Mouse (Mus musculus) liver, embryonic 15.5 days (tissue): ENCODE measurements around the gene Zmym3. TPM values are rescaled to one million over a fixed set of nuclear protein-coding genes. Genes with fewer than 3 reads are reported as not detected.

Source experiments
- ATAC-seq: fragments of 200-750 bp; cut with Nextera tagmentation; 2 replicates; pipeline ENCODE4 v1.8.0; 2017; ENCODE audit warnings: moderate number of reproducible peaks, mild to moderate bottlenecking, moderate library complexity; ENCODE audit not compliant: insufficient read depth
- H3K27ac ChIP-seq: fragments of 300-500 bp; sonication (generic); replicated peaks from 2 replicates; pipeline ENCODE4 v1.5.1; 2015; ENCODE audit warnings: mild to moderate bottlenecking, inconsistent platforms
- H3K27me3 ChIP-seq: fragments of 300-500 bp; sonication (generic); 2 replicates; pipeline ENCODE4 v1.6.1; 2015; ENCODE audit warnings: mild to moderate bottlenecking, inconsistent platforms
- H3K36me3 ChIP-seq: fragments of 300-500 bp; sonication (generic); replicated peaks from 2 replicates; pipeline ENCODE4 v1.6.1; 2015; ENCODE audit warnings: moderate library complexity, mild to moderate bottlenecking, inconsistent platforms
- H3K4me1 ChIP-seq: fragments of 300-500 bp; sonication (generic); replicated peaks from 2 replicates; pipeline ENCODE4 v1.6.1; 2015; ENCODE audit warnings: inconsistent platforms
- H3K4me2 ChIP-seq: fragments of 300-500 bp; sonication (generic); 2 replicates; pipeline ENCODE4 v1.6.1; 2015; ENCODE audit warnings: moderate library complexity, mild to moderate bottlenecking, inconsistent platforms
- H3K4me3 ChIP-seq: fragments of 300-500 bp; sonication (generic); replicated peaks from 2 replicates; pipeline ENCODE4 v1.5.1; 2015; ENCODE audit warnings: mild to moderate bottlenecking, inconsistent platforms
- H3K9ac ChIP-seq: fragments of 300-500 bp; sonication (generic); 2 replicates; pipeline ENCODE4 v1.6.1; 2015; ENCODE audit warnings: moderate library complexity, mild to moderate bottlenecking, inconsistent platforms
- H3K9me3 ChIP-seq: fragments of 300-500 bp; sonication (generic); replicated peaks from 2 replicates; pipeline ENCODE4 v1.6.1; 2016; ENCODE audit warnings: inconsistent platforms
- WGBS: fragments of 180-500 bp; shearing (Covaris S2); methylation state at CpG from one replicate; pipeline ENCODE4 v1.1.7; 2015; ENCODE audit warnings: mixed read lengths; ENCODE audit not compliant: insufficient replicate concordance; 5-methylcytosine and 5-hydroxymethylcytosine counted together
- polyA plus RNA-seq: library from polyadenylated mRNA; unstranded; fragments of >200 nt; fragmentation: Nextera tagmentation; extraction: Ambion mirVana; gene quantifications from 2 replicates; pipeline ENCODE4 v1.2.1, GENCODE M21; 2015

Gene Zmym3
- polyA plus RNA-seq, 1 experiment from 2014 or later, result 8.3 TPM

DNA sequence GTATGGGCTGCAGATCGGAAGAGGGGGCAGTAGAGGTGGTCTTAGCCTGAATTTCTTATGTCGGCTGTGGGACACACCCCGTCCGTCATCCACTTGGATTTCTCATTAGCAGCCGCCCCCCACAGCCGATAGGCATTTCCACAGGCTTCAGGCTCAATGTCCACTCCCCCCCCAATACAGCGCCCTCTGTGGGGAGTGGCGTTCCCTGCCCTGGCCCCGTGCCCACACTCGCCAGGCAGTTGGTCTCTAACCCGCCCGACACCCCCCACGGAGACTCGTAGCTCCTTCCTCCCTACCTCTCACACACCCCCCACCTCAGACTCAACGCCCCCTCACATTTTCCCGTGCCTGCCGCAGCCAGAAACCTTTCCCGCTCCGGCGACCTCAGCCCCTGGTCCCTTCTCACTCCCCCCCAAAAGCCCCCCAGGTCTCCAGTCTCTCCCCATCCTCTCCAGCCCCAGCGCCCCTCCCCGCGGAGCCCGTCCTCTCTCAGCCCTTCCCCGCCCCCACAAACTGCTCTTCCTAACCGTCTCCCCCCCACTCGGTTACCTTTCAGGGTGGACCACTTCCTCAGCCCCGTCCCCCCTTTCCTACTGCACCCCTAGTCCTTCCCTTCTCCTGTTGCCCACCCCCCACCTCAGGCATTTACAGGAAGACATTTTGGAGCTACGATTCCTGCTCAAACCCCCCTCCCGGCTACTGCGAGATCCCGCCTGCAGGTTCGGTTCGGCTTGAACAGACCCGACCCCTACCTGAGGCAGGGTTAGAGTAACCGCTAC lies 1.5 kb downstream of the Zmym3 start:
- Histone ChIP-seq H3K36me3 (no peaks in the 10 kb centered on the region), H3K9ac (peak overlapping the region; percentile 49), H3K27me3 (no peaks in the 10 kb centered on the region), H3K4me3 (peak overlapping the region; percentile 65), H3K4me1 (peaks cover 16% of the 10 kb centered on the region; the same call in 1 of the 2 replicates), H3K27ac (peak overlapping the region; percentile 9; the same call in 1 of the 2 replicates), H3K4me2 (peak overlapping the region; percentile 77), H3K9me3 (no peaks in the 10 kb centered on the region)
- 0 out of 2 replicates have a peak, but pooled peaks have one; percentile 8 for ATAC-seq
- 19% methylated on average over 36 of the region's 36 CpGs for WGBS

DNA sequence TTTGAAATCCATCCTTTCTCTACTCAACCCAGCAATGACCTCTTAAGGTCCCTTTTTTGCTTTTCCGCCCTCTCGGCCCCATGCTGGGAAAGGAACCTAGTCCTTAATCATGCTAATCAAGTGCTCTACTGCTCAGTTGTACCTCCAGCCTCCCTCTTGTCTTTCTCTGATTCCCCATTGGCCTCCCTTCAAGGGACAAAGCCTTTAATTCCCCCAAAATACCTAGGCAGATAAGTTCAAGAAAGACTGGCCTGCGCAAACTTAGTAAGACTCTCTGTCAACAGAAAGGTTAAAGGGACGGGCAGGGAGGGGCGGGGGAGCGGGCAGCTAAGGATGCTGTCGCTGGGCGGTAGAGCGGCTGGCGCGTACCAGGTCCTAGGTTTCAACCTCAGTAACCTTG lies 24.2 kb downstream of the Zmym3 start:
- no peak for ATAC-seq
- H3K9me3 ChIP-seq, result no peaks in the 10 kb centered on the region
- H3K27ac ChIP-seq, result no peak overlapping the region
- H3K9ac ChIP-seq, result no peak overlapping the region
- H3K36me3 ChIP-seq, result no peaks in the 10 kb centered on the region
- no peak overlapping the region for H3K4me2 ChIP-seq
- H3K4me3 ChIP-seq, result no peak overlapping the region
- 44% methylated on average over 11 of the region's 11 CpGs for WGBS
- peaks cover 27% of the 10 kb centered on the region for H3K27me3 ChIP-seq
- H3K4me1 ChIP-seq, result no peaks in the 10 kb centered on the region

DNA sequence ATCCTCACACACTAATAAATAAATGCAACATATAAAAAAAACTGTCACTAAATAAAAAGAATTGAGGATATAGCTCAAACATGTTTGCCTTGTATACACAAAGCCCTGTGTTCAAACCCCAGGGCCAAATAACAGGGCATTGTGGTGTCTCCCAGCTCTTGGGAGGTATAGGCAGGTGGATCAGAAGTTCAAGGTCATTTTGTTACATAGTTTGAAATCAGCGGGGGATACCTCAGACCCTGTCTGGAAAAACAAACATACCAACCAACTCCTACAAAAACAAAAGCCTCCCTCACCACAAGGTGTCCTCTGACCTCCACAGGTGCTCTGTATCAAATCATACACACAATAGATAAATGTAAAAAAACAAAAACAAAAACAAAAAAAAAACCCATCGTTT lies 26.3 kb downstream of the Zmym3 start:
- 42% methylated on average over 2 of the region's 2 CpGs for WGBS
- no peak overlapping the region for H3K27ac ChIP-seq
- H3K9me3 ChIP-seq, result no peaks in the 10 kb centered on the region
- no peak overlapping the region for H3K4me3 ChIP-seq
- no peaks in the 10 kb centered on the region for H3K36me3 ChIP-seq
- no peak overlapping the region for H3K9ac ChIP-seq
- no peak overlapping the region for H3K4me2 ChIP-seq
- no peaks in the 10 kb centered on the region for H3K4me1 ChIP-seq
- ATAC-seq, result no peak
- peaks cover 27% of the 10 kb centered on the region for H3K27me3 ChIP-seq

DNA sequence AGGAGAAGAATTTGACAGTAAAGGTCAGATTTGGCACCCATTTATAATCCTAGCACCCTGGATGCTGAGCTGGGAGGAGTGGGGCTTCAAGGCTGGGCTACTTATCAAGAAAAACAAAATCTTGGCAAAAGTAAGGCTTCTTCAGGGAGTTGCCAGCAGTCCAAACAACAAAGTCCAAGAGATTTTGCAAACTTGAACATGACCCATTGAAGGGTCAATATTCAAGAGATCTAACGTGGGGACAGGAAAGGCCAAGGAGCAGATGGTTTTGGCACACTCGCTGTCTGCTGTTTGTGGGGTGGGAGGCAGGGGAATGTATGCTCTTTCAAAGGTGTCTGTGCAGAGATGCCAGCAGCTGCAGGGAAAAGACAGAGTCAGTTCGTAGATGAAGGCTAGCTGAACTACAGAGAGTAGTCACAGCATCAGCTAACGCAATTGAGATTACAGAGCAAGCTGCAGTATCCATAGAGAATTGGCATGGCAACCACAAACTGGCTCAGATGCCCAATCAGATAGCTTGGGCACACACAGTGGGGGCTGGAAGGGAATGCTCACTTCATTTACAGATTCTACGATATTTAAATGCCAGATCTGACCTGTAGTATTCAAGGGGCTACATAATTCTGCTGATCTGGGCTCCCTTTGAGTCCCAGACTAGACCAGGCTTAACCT lies 31.6 kb downstream of the Zmym3 start:
- H3K27ac ChIP-seq, result no peak overlapping the region
- H3K27me3 ChIP-seq, result peaks cover 27% of the 10 kb centered on the region
- no peak overlapping the region for H3K9ac ChIP-seq
- no peak overlapping the region for H3K4me3 ChIP-seq
- WGBS, result 53% methylated on average over 5 of the region's 5 CpGs
- no peaks in the 10 kb centered on the region for H3K36me3 ChIP-seq
- ATAC-seq, result no peak
- H3K4me1 ChIP-seq, result no peaks in the 10 kb centered on the region
- no peak overlapping the region for H3K4me2 ChIP-seq
- H3K9me3 ChIP-seq, result no peaks in the 10 kb centered on the region

DNA sequence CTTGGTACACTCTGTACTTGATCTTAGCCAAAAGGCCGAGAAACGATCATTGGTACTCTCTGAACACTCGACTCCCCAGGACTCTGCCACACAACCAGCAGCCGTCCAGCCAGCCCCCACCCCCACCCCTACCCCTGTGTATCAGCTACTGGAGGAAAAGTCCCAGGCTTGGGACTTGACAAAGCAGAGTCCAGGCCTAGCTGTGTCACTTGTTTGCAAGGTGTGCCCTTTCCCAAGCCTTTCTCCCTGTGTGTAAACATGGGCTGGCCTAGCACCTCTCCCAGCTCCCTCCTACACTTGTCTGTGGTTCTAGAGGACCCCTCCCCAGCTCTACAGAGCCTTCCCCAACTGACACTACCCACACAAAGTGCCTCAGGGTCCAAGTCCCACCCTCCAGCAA lies 34.4 kb downstream of the Zmym3 start:
- Histone ChIP-seq H3K27ac (no peak overlapping the region), H3K4me3 (no peak overlapping the region), H3K9ac (no peak overlapping the region), H3K36me3 (no peaks in the 10 kb centered on the region), H3K4me1 (no peaks in the 10 kb centered on the region), H3K4me2 (no peak overlapping the region), H3K9me3 (no peaks in the 10 kb centered on the region), H3K27me3 (peaks cover 51% of the 10 kb centered on the region)
- 35% methylated on average over 4 of the region's 4 CpGs for WGBS
- ATAC-seq, result 0 out of 2 replicates have a peak, but pooled peaks have one; percentile 34

DNA sequence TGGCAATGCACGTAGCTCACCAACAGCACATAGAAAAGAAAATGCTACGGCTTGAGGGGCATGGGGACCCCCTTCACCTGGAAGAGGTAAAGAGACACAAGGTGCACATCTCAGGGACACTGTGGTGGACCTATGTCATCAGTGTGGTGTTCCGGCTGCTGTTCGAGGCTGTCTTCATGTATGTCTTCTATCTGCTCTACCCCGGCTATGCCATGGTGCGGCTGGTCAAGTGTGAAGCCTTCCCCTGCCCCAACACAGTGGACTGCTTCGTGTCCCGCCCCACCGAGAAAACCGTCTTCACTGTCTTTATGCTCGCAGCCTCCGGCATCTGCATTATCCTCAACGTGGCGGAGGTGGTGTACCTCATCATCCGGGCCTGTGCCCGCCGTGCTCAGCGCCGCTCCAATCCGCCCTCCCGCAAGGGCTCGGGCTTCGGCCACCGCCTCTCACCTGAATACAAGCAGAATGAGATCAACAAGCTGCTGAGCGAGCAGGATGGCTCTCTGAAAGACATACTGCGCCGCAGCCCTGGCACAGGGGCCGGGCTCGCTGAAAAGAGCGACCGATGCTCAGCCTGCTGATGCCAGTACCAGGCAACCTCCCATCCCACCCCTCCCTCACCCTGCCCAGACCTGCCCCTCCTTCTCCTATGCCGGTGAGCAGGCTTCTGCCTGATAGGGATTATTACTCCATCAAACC lies 36.1 kb downstream of the Zmym3 start:
- Histone ChIP-seq H3K36me3 (no peaks in the 10 kb centered on the region), H3K9me3 (no peaks in the 10 kb centered on the region), H3K9ac (no peak overlapping the region), H3K4me1 (no peaks in the 10 kb centered on the region), H3K27me3 (peaks cover 51% of the 10 kb centered on the region), H3K4me3 (no peak overlapping the region), H3K4me2 (no peak overlapping the region), H3K27ac (no peak overlapping the region)
- 20% methylated on average over 32 of the region's 32 CpGs for WGBS
- no peak for ATAC-seq

DNA sequence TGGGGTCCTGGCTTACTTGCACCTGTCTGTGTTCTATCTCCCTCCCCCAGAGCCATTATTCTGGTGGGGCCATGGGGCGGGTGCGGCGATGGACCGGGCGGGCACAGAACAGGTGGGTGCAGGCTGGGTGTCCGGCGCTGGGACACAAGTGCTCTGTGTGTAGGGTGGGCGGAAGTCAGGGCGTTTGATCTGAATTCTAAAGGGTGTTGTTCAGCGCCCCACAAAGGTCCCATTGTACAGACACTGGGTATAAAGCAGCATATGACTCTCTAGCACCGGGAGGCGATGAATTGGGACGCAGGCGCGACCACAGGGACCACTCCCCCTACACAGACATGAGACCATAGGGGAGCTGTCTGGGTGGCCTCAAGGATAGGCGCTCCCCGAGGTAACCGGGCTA lies 37.2 kb downstream of the Zmym3 start:
- Histone ChIP-seq H3K27me3 (peaks cover 53% of the 10 kb centered on the region), H3K27ac (no peak overlapping the region), H3K4me3 (no peak overlapping the region), H3K36me3 (no peaks in the 10 kb centered on the region), H3K9ac (no peak overlapping the region), H3K4me2 (no peak overlapping the region), H3K9me3 (no peaks in the 10 kb centered on the region), H3K4me1 (no peaks in the 10 kb centered on the region)
- no peak for ATAC-seq
- WGBS, result 43% methylated on average over 18 of the region's 18 CpGs

DNA sequence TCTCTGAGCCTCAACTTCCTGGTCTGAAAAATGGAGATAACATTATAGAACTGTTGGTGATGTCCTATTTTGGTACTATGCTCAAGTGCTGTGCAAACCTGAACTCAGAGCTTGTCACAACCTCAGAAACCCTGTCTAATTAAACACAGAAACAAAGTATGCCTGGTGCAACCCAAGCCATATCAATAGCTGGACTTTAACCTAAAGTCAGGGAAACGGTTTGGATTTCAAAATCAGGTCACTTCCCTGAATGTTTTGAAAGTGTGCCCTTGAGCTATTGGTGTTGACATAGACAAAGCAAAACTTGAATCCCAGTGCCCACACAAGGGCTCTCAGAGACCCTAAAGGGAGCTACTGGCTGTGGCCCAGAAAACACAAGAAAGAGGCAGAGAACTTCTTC lies 40.9 kb downstream of the Zmym3 start:
- Histone ChIP-seq H3K36me3 (no peaks in the 10 kb centered on the region), H3K27ac (no peak overlapping the region), H3K4me3 (no peak overlapping the region), H3K4me1 (no peaks in the 10 kb centered on the region; the same call in 1 of the 2 replicates), H3K9ac (no peak overlapping the region), H3K9me3 (no peaks in the 10 kb centered on the region), H3K27me3 (peaks cover 34% of the 10 kb centered on the region), H3K4me2 (peak overlapping the region; percentile 13)
- WGBS, result 38% methylated on average over 1 of the region's 1 CpGs
- ATAC-seq, result no peak

DNA sequence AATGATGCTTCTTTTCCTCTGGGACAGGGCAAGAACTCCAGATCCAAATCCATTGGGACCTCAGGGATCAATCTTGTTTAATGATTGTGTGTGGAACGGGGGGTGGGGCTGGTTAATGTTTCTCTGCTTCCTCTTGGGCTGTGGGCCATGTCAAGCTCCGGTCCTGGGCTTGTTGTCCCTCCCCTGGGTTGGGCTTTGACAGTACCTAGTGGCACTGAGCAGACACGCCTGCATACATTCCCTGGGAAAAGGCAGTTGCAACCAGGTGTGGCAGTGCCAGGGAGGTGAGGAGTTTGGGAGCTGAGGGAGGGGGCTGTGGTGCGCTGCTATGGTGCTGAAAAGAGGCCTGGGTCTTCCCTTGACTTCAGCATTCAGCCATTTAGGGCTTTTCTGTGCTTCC lies 43.6 kb downstream of the Zmym3 start:
- WGBS, result 38% methylated on average over 4 of the region's 4 CpGs
- Histone ChIP-seq H3K4me3 (peak overlapping the region; percentile 32), H3K27ac (peak overlapping the region; percentile 29; the same call in 1 of the 2 replicates), H3K9ac (no peak overlapping the region), H3K4me2 (no peak overlapping the region), H3K4me1 (no peaks in the 10 kb centered on the region; the same call in 1 of the 2 replicates), H3K36me3 (no peaks in the 10 kb centered on the region), H3K27me3 (peaks cover 7% of the 10 kb centered on the region), H3K9me3 (no peaks in the 10 kb centered on the region)
- ATAC-seq, result peak; percentile 72

DNA sequence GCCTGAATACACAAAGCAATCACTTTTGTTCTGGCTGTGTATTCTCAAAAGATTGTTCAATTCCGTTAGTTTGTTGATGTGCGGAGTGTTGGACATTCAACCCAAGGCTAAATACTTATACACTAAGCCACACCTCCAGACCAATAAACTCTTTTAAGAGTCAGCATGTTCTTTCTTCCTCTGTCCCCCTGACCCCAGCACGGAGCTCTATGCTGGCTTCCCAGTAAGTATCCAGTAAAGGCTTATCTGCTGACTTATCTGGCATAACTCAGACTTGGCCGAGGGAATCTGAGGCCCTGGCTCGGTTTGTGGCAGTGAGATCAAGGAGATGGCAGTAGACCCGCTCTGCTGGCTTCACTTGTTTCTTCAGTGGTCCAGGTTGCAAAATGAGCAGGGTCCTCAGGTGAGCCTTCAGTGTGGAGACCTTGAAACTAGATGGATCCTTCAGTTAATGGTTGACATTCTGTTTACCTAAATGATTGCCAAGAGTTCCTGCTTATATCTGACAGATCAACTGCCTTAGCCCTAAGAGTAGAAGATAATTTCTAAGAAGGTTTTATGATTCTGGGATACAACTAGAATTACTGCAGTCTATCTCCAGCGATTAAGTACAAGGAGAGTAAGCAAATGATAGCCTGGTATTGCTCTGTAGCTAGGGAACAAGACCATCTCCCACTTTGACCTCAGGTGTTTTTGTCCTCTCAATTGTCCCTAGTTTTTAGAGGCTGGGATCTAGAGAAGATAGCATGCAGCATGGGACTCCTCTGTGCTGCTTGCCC lies 44.3 kb downstream of the Zmym3 start, which contains the start of gene Gjb1:
Gjb1 (plus strand) TSS at position 189 of the 779 bp plus-strand sequence.
- H3K27me3 ChIP-seq, result peaks cover 2% of the 10 kb centered on the region; the same call in 1 of the 2 replicates
- H3K4me2 ChIP-seq, result no peak within 1 kb of the TSS
- peak within 1 kb of the TSS; percentile 32 for H3K4me3 ChIP-seq
- WGBS, result 51% methylated on average over 7 of the region's 7 CpGs
- no peaks in the 10 kb centered on the region; the same call in 1 of the 2 replicates for H3K4me1 ChIP-seq
- no peaks in the 10 kb centered on the region for H3K9me3 ChIP-seq
- no peaks in the 10 kb centered on the region for H3K36me3 ChIP-seq
- H3K27ac ChIP-seq, result peak within 1 kb of the TSS; percentile 29
- ATAC-seq, result 0 out of 2 replicates have a peak, but pooled peaks have one; percentile 12
- H3K9ac ChIP-seq, result no peak within 1 kb of the TSS
